20 mouse cellular contexts compared by ENCODE assay signal in the genomic region with DNA sequence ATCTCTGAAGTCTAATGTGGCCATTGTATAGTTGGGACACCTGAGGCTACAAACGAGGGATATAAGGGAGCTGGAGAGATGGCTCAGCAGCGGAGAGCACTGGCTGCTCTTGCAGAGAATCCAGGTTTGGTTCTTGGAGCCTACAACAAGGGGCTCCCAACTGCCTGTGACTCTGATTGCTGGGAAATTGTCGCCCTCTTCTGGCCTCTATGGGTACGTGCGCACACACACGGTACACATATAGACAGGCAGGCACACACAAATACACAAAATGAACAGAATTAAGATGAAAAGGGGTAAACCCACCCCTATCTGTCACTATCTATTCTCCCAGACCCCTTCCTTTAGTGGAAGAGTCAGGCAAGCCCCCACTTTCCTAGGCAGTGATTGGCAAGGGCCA. TPM values are rescaled to one million over a fixed set of nuclear protein-coding genes. Genes with fewer than 3 reads are reported as not detected.
"Had no signal": no experiment of that assay in that cellular context is flagged by ENCODE, and none has a peak within 500 bp of the region (broad histone marks: within the 10 kb centered on the region; RNA-seq: fewer than 3 reads in every experiment).

No protein-coding gene starts in this region.

- ATAC-seq: midbrain, embryonic 15.5 days had no signal

- H3K9ac ChIP-seq: limb, embryonic 12.5 days; liver, embryonic 15.5 days; midbrain, embryonic 15.5 days; neural tube, embryonic 12.5 days had no signal

- H3K4me1 ChIP-seq: liver, embryonic 15.5 days; megakaryocyte, embryonic 14.5 days had no signal

- H3K36me3 ChIP-seq: limb, embryonic 12.5 days; liver, embryonic 15.5 days; midbrain, embryonic 15.5 days; neural tube, embryonic 12.5 days had no signal

- H3K4me3 ChIP-seq: limb, embryonic 12.5 days; liver, embryonic 15.5 days; megakaryocyte, embryonic 14.5 days; midbrain, embryonic 15.5 days; neural tube, embryonic 12.5 days had no signal

- H3K4me2 ChIP-seq: limb, embryonic 12.5 days; liver, embryonic 15.5 days; midbrain, embryonic 11.5 days; midbrain, embryonic 15.5 days; neural tube, embryonic 12.5 days had no signal

- H3K27ac ChIP-seq: limb, embryonic 12.5 days; liver, embryonic 15.5 days; macrophage; midbrain, embryonic 15.5 days; neural tube, embryonic 12.5 days had no signal

- DNase-seq: kidney, postnatal 14 days; layer of hippocampus, postnatal 36 days; lung, adult 2 months; lung, postnatal 10 days; retina, postnatal 1 day; right cerebral cortex, postnatal 4 days; spleen, adult 18-20 months; thymus, postnatal 36 days had no signal

- H3K9me3 ChIP-seq: liver, embryonic 15.5 days; midbrain, embryonic 15.5 days; neural tube, embryonic 12.5 days had no signal

- H3K27me3 ChIP-seq: limb, embryonic 12.5 days; liver, embryonic 15.5 days; midbrain, embryonic 15.5 days; neural tube, embryonic 12.5 days had no signal

RNA-seq across cellular contexts. Expression of gene Pla2g2f, which starts 4.8 kb away (rescaled TPM):
- total RNA-seq: left cerebral cortex, postnatal 36 days; liver, adult 2 months; monocyte, adult 5-6 weeks; neutrophil, adult 5-6 weeks had no signal
- polyA plus RNA-seq: kidney, embryonic 14.5 days; liver, adult 2 months; liver, embryonic 15.5 days; macrophage had no signal

RNA-seq across cellular contexts. Expression of gene Ubxn10, which starts 15.6 kb away (rescaled TPM):
- total RNA-seq: monocyte, adult 5-6 weeks; neutrophil, adult 5-6 weeks had no signal
- polyA plus RNA-seq: macrophage had no signal

RNA-seq across cellular contexts. Expression of gene Pla2g2d, which starts 22.9 kb away (rescaled TPM):
- total RNA-seq: liver, adult 2 months; monocyte, adult 5-6 weeks; neutrophil, adult 5-6 weeks had no signal
- polyA plus RNA-seq: kidney, embryonic 14.5 days; limb, embryonic 12.5 days; liver, adult 2 months; liver, embryonic 15.5 days; macrophage had no signal

RNA-seq across cellular contexts. Expression of gene Pla2g2c, which starts 28.0 kb away (rescaled TPM):
- total RNA-seq: liver, adult 2 months; monocyte, adult 5-6 weeks; neutrophil, adult 5-6 weeks had no signal
- polyA plus RNA-seq: liver, adult 2 months; liver, embryonic 15.5 days; macrophage had no signal
